Mouse (Mus musculus) cerebellum, adult 2 months (tissue): ENCODE results near the gene Eif4g3.

ENCODE experiments used
- CTCF ChIP-seq: fragments of 200-500 bp; IDR thresholded peaks from 2 replicates; pipeline ENCODE4 v1.5.1; 2011; ENCODE audit warnings: low read depth, mild to moderate bottlenecking, control low read depth, low read length, moderate library complexity, borderline replicate concordance; ENCODE audit not compliant: insufficient read depth
- POLR2A ChIP-seq: fragments of 200-500 bp; IDR thresholded peaks from 2 replicates; pipeline ENCODE4 v1.6.1; 2011; ENCODE audit warnings: low read length, control low read depth, borderline replicate concordance; ENCODE audit not compliant: insufficient read depth

DNA sequence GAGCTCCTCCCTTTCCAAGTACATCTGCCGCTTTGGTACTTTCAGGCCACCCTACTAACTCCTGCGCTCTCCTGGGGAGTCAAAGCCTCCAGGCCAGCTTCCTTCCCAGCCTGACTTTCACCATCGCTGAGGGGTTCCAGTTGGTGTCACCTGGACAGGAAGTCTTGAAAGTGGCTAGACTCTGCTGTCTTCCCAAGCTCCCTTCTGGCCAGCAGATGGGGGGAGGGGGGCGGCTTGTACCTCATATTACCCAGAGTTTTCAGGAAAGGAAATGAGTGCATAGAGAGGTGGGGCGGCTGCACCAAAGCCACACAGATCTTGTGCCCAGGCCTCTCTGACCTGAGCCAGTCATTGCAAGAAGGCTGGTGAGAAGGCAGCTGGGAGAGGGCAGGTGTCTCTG, 259.4 kb downstream of the Eif4g3 start:
- TF ChIP-seq POLR2A (no peak), CTCF (no peak)
